Mouse (Mus musculus): ENCODE results near the gene Spsb1.
A peak's percentile ranks its signal among the peaks of the same experiment; 100 is the strongest.

Spsb1 gene

GRCm38 (mm10) chr4:149886298-149887271 lies 68.3 kb downstream of the Spsb1 start:
- DNase-seq (ENCODE audit: extremely low spot score, low spot score) = peak; percentile 38

- DNase-seq (ENCODE audit: extremely low spot score, low spot score) = no peak
These were observed 70.9 kb downstream of the Spsb1 start for GRCm38 (mm10) chr4:149883990-149884389.

- no peak for DNase-seq (ENCODE audit: extremely low spot score, low spot score)
These were observed 72.5 kb downstream of the Spsb1 start for GRCm38 (mm10) chr4:149882139-149882916.

- DNase-seq (ENCODE audit: extremely low spot score, low spot score) = no peak
These were observed 73.9 kb downstream of the Spsb1 start for GRCm38 (mm10) chr4:149880908-149881307.

- no peak for DNase-seq (ENCODE audit: extremely low spot score, low spot score)
These were observed 74.9 kb downstream of the Spsb1 start for GRCm38 (mm10) chr4:149879980-149880379.

- peak; percentile 33 for DNase-seq (ENCODE audit: extremely low spot score, low spot score)
These were observed 76.8 kb downstream of the Spsb1 start for GRCm38 (mm10) chr4:149878021-149878449.

DNA sequence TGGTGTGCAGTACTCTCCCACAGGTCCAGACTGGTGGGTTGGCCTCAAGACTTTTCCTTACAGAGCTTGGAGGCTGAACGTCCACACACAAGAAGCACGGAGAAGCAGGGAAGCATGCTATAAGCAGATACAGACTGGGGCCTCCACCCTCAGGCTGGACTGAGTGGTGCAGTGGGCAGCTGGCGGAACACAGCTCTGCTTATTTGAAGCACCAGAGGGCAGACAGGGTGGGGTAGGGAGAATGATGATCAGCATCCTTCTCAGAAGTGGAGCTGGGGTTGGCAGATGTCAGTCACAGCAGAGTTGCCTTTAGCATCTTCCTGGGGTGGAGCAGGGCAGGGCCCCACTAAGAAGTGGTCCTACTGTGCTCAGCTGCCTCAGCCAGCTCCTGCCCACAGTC lies 77.6 kb downstream of the Spsb1 start:
- peak; percentile 33 for DNase-seq (ENCODE audit: extremely low spot score, low spot score)

DNA sequence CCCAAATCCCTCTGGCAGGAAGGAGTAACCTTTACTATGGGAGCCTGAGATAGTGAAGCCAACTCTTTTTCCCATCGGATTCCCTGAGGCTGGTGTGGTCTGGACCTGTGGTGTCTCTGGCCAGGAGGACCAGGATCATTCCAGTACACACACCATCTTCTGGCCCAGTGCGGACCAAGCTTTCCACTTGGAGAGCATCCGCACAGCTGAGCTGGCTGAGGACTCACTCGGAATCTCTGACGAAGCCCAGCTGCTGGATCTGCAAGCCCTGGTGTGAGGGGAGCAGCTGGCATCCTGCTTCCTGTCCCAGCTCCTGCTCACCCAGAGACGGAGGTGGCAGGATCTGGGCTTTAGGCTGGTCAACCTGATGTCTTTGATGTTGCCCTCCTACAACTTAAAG lies 78.1 kb downstream of the Spsb1 start:
- peak; percentile 31 for DNase-seq (ENCODE audit: extremely low spot score, low spot score)

DNA sequence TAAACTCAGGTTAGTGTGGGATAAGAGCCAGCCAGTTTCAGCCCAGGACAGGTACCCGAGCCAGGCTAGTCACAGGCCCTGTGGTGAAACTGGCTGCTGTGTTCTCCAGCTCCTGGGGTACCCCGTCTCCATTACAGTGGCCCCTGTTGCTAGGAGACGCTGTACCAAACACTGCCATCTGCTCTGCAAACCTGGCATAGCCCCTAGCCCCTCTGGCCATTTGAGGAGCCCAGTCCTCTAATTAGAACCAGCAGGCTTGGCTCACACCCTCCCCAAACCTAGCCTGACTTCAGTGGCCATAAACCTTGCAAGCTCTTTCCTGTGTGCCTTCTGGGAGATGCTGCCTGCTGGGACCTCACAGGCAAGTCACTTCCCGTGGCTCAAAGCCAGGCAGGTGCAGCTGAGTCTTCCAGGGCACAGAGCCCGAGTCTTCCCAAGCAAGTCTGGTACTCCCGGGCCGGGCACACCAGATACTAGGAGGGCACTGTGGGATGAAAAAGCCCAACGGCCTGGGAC lies 78.8 kb downstream of the Spsb1 start:
- peak; percentile 64 for DNase-seq (ENCODE audit: extremely low spot score, low spot score)

GRCm38 (mm10) chr4:149875296-149875695 lies 79.5 kb downstream of the Spsb1 start:
- DNase-seq (ENCODE audit: extremely low spot score, low spot score) = no peak

DNA sequence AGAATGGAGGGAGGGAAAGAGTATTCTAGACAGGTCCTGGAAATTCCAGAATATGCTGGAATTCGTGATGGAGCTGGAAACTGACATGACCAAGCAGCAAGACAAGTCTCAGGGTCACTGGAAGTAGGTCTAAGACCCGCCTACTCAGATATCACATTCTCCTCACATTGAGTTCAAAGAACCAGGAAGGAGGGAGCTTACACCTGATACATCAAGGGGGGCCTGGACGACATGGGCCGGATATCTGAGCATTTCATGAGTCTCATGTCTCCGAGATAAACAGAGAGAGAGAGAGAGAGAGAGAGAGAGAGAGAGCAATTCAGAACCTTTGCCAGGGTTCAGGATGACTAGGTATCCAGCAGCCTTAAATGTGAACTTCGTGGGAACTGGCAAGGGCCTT lies 82.6 kb downstream of the Spsb1 start:
- DNase-seq (ENCODE audit: extremely low spot score, low spot score) = no peak

- no peak for DNase-seq (ENCODE audit: extremely low spot score, low spot score)
These were observed 83.3 kb downstream of the Spsb1 start for GRCm38 (mm10) chr4:149871582-149871981.

DNA sequence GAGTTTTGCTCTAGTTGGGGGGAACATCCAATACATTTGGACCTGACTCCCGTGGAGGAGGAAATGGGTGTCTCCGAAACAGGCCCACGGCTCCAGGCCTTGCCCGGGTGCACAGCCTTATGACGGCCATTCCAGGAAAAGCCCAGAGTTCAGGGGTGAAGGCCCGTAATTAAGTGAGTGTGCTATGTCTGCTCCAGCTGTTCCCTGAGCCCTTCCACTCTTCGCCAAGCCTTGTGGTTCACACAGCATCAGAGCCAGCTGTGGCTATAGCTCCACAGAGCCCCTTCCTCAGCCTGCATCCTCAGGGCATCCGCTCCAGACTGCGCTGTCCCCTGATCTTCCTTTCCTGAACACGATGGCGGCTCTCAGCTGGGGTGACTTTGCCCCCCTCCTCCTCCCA lies 83.8 kb downstream of the Spsb1 start:
- DNase-seq (ENCODE audit: extremely low spot score, low spot score) = peak; percentile 29

DNA sequence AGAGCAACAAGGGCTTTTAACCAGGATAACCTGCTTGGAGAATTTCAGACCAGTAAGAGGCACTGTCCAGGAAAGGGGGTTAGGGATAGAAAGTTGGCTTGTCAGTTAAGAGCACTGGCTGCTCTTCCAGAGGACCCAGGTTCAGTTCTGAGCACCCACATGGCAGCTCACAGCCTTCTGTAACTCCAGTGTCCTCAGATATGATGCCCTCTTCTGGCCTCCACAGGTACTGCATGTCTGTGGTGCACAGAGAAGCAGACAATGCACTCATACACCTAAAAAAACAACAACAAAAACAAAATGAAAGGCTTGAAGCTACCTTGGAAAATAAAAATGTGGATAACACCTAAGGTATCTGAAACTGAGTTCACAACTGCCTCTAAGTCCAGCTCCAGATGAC lies 84.4 kb downstream of the Spsb1 start:
- no peak for DNase-seq (ENCODE audit: extremely low spot score, low spot score)

- DNase-seq (ENCODE audit: extremely low spot score, low spot score) = no peak
These were observed 86.1 kb downstream of the Spsb1 start for GRCm38 (mm10) chr4:149868725-149869124.

GRCm38 (mm10) chr4:149868009-149868408 lies 86.8 kb downstream of the Spsb1 start:
- no peak for DNase-seq (ENCODE audit: extremely low spot score, low spot score)

GRCm38 (mm10) chr4:149867351-149867750 lies 87.5 kb downstream of the Spsb1 start:
- DNase-seq (ENCODE audit: extremely low spot score, low spot score) = no peak

GRCm38 (mm10) chr4:149864395-149864794 lies 90.4 kb downstream of the Spsb1 start:
- DNase-seq (ENCODE audit: extremely low spot score, low spot score) = no peak

GRCm38 (mm10) chr4:149863522-149863921 lies 91.3 kb downstream of the Spsb1 start:
- no peak for DNase-seq (ENCODE audit: extremely low spot score, low spot score)

GRCm38 (mm10) chr4:149860393-149860792 lies 94.5 kb downstream of the Spsb1 start:
- DNase-seq (ENCODE audit: extremely low spot score, low spot score) = no peak

GRCm38 (mm10) chr4:149858584-149858983 lies 96.3 kb downstream of the Spsb1 start:
- no peak for DNase-seq (ENCODE audit: extremely low spot score, low spot score)

DNA sequence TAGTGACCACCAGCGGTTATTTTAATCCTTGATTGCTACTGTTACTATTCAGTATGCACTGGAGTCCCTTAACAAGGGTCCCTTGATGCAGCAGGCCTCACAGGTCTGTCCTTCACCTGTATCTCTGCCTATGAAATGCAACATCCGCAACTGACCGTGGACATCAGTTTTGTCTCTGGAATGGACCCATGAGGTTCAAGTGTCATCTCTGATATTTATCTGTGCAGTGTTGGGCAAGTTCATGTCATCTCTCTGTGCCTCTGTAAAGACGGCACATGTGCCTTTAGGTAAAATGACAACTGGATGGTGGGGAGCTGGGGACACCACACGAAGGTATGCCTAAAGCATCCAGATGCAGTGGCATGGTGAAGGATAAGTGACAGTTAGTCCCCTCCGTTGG lies 96.7 kb downstream of the Spsb1 start:
- DNase-seq (ENCODE audit: extremely low spot score, low spot score) = no peak

All from neural tube, embryonic 10.5 days (tissue).